Mouse (Mus musculus): Measurements from ENCODE around the gene Nfam1.

DNA sequence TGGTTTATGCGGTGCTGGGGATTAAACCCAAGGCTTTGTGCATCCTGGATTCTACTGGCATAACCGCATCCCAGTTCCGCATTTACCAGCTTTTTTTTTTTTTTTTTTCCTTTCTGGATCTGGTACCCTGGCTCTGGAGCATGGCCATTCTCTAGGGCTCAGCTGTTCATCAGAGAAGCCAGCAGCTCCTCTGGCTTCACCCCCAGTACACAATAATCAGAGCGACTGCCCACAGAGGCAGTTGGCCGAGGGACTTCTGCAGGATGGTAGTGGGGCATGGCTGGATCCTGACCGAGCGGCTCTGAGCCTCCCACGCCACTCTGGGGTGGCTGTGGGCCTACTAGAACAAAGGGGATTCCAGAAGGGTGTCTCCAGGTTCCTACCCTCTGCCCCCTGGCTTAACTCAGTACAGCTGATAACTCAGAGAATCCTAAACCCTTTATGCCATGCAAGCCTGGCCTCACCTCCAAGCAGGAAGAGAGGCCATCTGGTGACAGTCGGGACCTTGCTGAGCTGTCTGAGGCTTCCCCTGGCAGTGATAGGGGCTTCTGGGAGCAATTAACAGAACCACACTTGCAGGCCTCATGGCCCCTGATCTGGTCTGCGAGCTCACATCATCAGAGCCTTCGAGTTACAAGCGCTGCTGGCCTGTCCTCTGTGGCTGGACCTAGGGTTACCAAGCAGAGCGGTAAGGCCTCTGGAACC is 40.9 kb downstream of the Nfam1 start:
- no peak for TF ChIP-seq MYC (IDR thresholded peaks at IDR 0.05; ENCODE audit: low read depth, low read length)
- no peak for TF ChIP-seq MAZ (IDR thresholded peaks at IDR 0.05; ENCODE audit: low read depth, low read length)
- TF ChIP-seq EP300 (IDR thresholded peaks at IDR 0.05; ENCODE audit: low read depth in 1 of 2, low read length in 2 of 2), result no peak
- TF ChIP-seq CTCF (IDR thresholded peaks at IDR 0.05 in 2 of 3, conservative IDR thresholded peaks at IDR 0.05 in 1 of 3; ENCODE audit: control insufficient read depth in 1 of 3, insufficient read depth in 1 of 3, low read depth in 2 of 3, low read length in 3 of 3, poor library complexity in 1 of 3, severe bottlenecking in 1 of 3), result no peak
- no peak for TF ChIP-seq GATA1 (IDR thresholded peaks at IDR 0.05; ENCODE audit: low read depth, low read length)
- TF ChIP-seq POLR2A (IDR thresholded peaks at IDR 0.05; ENCODE audit: control insufficient read depth in 1 of 2, insufficient read depth in 1 of 2, low read depth in 1 of 2, low read length in 2 of 2, poor library complexity in 1 of 2), result no peak
- no peak for TF ChIP-seq KAT2A (conservative IDR thresholded peaks at IDR 0.05; ENCODE audit: low read depth, low read length)
- no peak for TF ChIP-seq UBTF (IDR thresholded peaks at IDR 0.05; ENCODE audit: borderline replicate concordance, insufficient read depth, low read depth, low read length)
- TF ChIP-seq SMC3 (IDR thresholded peaks at IDR 0.05; ENCODE audit: low read depth, low read length), result no peak
- TF ChIP-seq ZC3H11A (IDR thresholded peaks at IDR 0.05; ENCODE audit: low read depth, low read length), result no peak
